Mouse (Mus musculus): ENCODE data around the gene Flrt1. TPM values are rescaled to one million over a fixed set of nuclear protein-coding genes. Genes with fewer than 3 reads are reported as not detected.
"Not testable (repeated sequence)": the region's sequence is repeated elsewhere in the genome, so short reads cannot be mapped to it uniquely, and the experiment has no call there.

Gene Flrt1
- polyA plus RNA-seq, 1 experiment from 2014 or later, result 9.5 TPM

GRCm38 (mm10) chr19:7056248-7057087 lies 49.1 kb downstream of the Flrt1 start, which contains the start of gene Macrod1:
Gene Macrod1 (plus strand): TSS chr19:7056810.
- H3K4me2 ChIP-seq (ENCODE audit: low read length), result peak within 1 kb of the TSS; percentile 100
- peak within 1 kb of the TSS; percentile 67 for H3K9ac ChIP-seq (ENCODE audit: low read length)
- peak within 1 kb of the TSS; percentile 59 for H3K4me3 ChIP-seq (ENCODE audit: low read depth, low read length)
- H3K36me3 ChIP-seq (ENCODE audit: control insufficient read depth, insufficient read depth, low read length), result no peaks in the 10 kb centered on the region
- ATAC-seq, result peak; percentile 90
- 1% methylated on average over 69 of the region's 72 CpGs for WGBS
- H3K27me3 ChIP-seq (replicated peaks; ENCODE audit: control insufficient read depth, insufficient read depth, low read length), result no peaks in the 10 kb centered on the region
- H3K4me1 ChIP-seq (ENCODE audit: control insufficient read depth, insufficient read depth, low read length), result peaks cover 9% of the 10 kb centered on the region; the same call in 1 of the 2 replicates
- no peak within 1 kb of the TSS for H3K27ac ChIP-seq (ENCODE audit: low read depth, low read length)
- DNase-seq (ENCODE audit: low spot score), result peak; percentile 80
- no peaks in the 10 kb centered on the region for H3K9me3 ChIP-seq (replicated peaks; ENCODE audit: control insufficient read depth, low read length)

- DNase-seq (ENCODE audit: low spot score), result no peak
- ATAC-seq, result no peak
- 48% methylated on average over 3 of the region's 3 CpGs for WGBS
- Histone ChIP-seq H3K4me3 (ENCODE audit: low read depth, low read length) (no peak overlapping the region), H3K9ac (ENCODE audit: low read length) (no peak overlapping the region), H3K36me3 (ENCODE audit: control insufficient read depth, insufficient read depth, low read length) (no peaks in the 10 kb centered on the region), H3K9me3 (replicated peaks; ENCODE audit: control insufficient read depth, low read length) (no peaks in the 10 kb centered on the region), H3K4me2 (ENCODE audit: low read length) (no peak overlapping the region), H3K27me3 (replicated peaks; ENCODE audit: control insufficient read depth, insufficient read depth, low read length) (no peaks in the 10 kb centered on the region), H3K27ac (ENCODE audit: low read depth, low read length) (no peak overlapping the region), H3K4me1 (ENCODE audit: control insufficient read depth, insufficient read depth, low read length) (peaks cover 9% of the 10 kb centered on the region; the same call in 1 of the 2 replicates)
Measured at GRCm38 (mm10) chr19:7055173-7055572, 50.4 kb downstream of the Flrt1 start.

- WGBS, result 69% methylated on average over 10 of the region's 10 CpGs
Measured at GRCm38 (mm10) chr19:7054772-7055171, 50.8 kb downstream of the Flrt1 start.

GRCm38 (mm10) chr19:7053382-7053781 lies 52.1 kb downstream of the Flrt1 start:
- H3K4me1 ChIP-seq (ENCODE audit: control insufficient read depth, insufficient read depth, low read length); H3K27me3 ChIP-seq (replicated peaks; ENCODE audit: control insufficient read depth, insufficient read depth, low read length); H3K4me2 ChIP-seq (ENCODE audit: low read length); H3K36me3 ChIP-seq (ENCODE audit: control insufficient read depth, insufficient read depth, low read length); ATAC-seq; H3K27ac ChIP-seq (ENCODE audit: low read depth, low read length); DNase-seq (ENCODE audit: low spot score); H3K9ac ChIP-seq (ENCODE audit: low read length); H3K4me3 ChIP-seq (ENCODE audit: low read depth, low read length); H3K9me3 ChIP-seq (replicated peaks; ENCODE audit: control insufficient read depth, low read length): not testable (repeated sequence)
- WGBS, result 67% methylated on average over 4 of the region's 4 CpGs

More at GRCm38 (mm10) chr19:7054772-7055171, 50.8 kb downstream of the Flrt1 start:
- DNase-seq (ENCODE audit: low spot score), result no peak
- Histone ChIP-seq H3K9ac (ENCODE audit: low read length) (no peak overlapping the region), H3K27me3 (replicated peaks; ENCODE audit: control insufficient read depth, insufficient read depth, low read length) (no peaks in the 10 kb centered on the region), H3K4me1 (ENCODE audit: control insufficient read depth, insufficient read depth, low read length) (peaks cover 9% of the 10 kb centered on the region; the same call in 1 of the 2 replicates), H3K4me2 (ENCODE audit: low read length) (no peak overlapping the region), H3K4me3 (ENCODE audit: low read depth, low read length) (no peak overlapping the region), H3K9me3 (replicated peaks; ENCODE audit: control insufficient read depth, low read length) (no peaks in the 10 kb centered on the region), H3K36me3 (ENCODE audit: control insufficient read depth, insufficient read depth, low read length) (no peaks in the 10 kb centered on the region), H3K27ac (ENCODE audit: low read depth, low read length) (no peak overlapping the region)
- ATAC-seq, result no peak

GRCm38 (mm10) chr19:7044706-7045105 lies 60.8 kb downstream of the Flrt1 start:
- DNase-seq (ENCODE audit: low spot score) (no peak), ATAC-seq (no peak)
- no peak overlapping the region for H3K4me2 ChIP-seq (ENCODE audit: low read length)
- peaks cover 5% of the 10 kb centered on the region for H3K4me1 ChIP-seq (ENCODE audit: control insufficient read depth, insufficient read depth, low read length)
- WGBS, result 22% methylated on average over 4 of the region's 4 CpGs
- H3K27ac ChIP-seq (ENCODE audit: low read depth, low read length), result no peak overlapping the region
- no peaks in the 10 kb centered on the region for H3K36me3 ChIP-seq (ENCODE audit: control insufficient read depth, insufficient read depth, low read length)
- H3K9me3 ChIP-seq (replicated peaks; ENCODE audit: control insufficient read depth, low read length), result no peaks in the 10 kb centered on the region
- no peak overlapping the region for H3K4me3 ChIP-seq (ENCODE audit: low read depth, low read length)
- no peak overlapping the region for H3K9ac ChIP-seq (ENCODE audit: low read length)
- H3K27me3 ChIP-seq (replicated peaks; ENCODE audit: control insufficient read depth, insufficient read depth, low read length), result no peaks in the 10 kb centered on the region

DNA sequence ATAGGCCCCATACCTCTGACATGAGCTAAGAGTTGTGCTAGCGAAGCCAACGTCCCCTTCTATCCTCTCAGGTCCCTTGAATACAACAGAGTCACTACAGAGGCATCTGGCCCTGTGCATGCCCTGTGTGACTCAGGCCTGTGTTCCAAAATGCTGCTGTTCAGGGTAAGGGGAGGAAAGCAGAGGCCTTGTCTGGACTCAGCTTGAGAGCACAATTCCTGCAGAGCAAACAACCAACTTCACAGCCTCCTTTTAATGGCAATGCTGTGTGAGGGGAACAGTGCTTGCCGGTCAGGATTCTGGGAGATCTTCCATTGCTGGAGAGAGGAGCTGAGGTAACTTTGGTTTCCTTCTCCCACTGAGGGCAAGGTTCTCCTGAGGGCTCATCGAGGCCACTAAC lies 61.2 kb downstream of the Flrt1 start:
- 72% methylated on average over 4 of the region's 4 CpGs for WGBS
- no peak for ATAC-seq

More for the DNA sequence above, 61.2 kb downstream of the Flrt1 start:
- Histone ChIP-seq H3K4me2 (ENCODE audit: low read length) (no peak overlapping the region), H3K27ac (ENCODE audit: low read depth, low read length) (no peak overlapping the region), H3K9me3 (replicated peaks; ENCODE audit: control insufficient read depth, low read length) (no peaks in the 10 kb centered on the region), H3K4me3 (ENCODE audit: low read depth, low read length) (no peak overlapping the region), H3K9ac (ENCODE audit: low read length) (no peak overlapping the region), H3K27me3 (replicated peaks; ENCODE audit: control insufficient read depth, insufficient read depth, low read length) (no peaks in the 10 kb centered on the region), H3K36me3 (ENCODE audit: control insufficient read depth, insufficient read depth, low read length) (no peaks in the 10 kb centered on the region), H3K4me1 (ENCODE audit: control insufficient read depth, insufficient read depth, low read length) (peaks cover 5% of the 10 kb centered on the region)
- no peak for DNase-seq (ENCODE audit: low spot score)

Other genes starting within 250 kb of the Flrt1 start
- gene Ccdc88b, start 247.5 kb downstream of the Flrt1 start, polyA plus RNA-seq (2014; fragmentation: Nextera tagmentation; extraction: Ambion mirVana), result 0.07 and 0.37 TPM in 2 replicates
- 125 and 150 TPM in 2 replicates for gene Trmt112, start 196.0 kb downstream of the Flrt1 start, polyA plus RNA-seq (2014; fragmentation: Nextera tagmentation; extraction: Ambion mirVana)
- gene Prdx5, start 195.6 kb downstream of the Flrt1 start, polyA plus RNA-seq (2014; fragmentation: Nextera tagmentation; extraction: Ambion mirVana), result 229 and 233 TPM in 2 replicates
- 6.3 and 7.0 TPM in 2 replicates for gene Esrra, start 183.9 kb downstream of the Flrt1 start, polyA plus RNA-seq (2014; fragmentation: Nextera tagmentation; extraction: Ambion mirVana)
- gene Catsperz, start 180.3 kb downstream of the Flrt1 start, polyA plus RNA-seq (2014; fragmentation: Nextera tagmentation; extraction: Ambion mirVana), result 0.45 and 1.1 TPM in 2 replicates
- gene Kcnk4, start 171.2 kb downstream of the Flrt1 start, polyA plus RNA-seq (2014; fragmentation: Nextera tagmentation; extraction: Ambion mirVana), result 0.77 and 0.98 TPM in 2 replicates
- 77.0 and 81.1 TPM in 2 replicates for gene Bad, start 163.9 kb downstream of the Flrt1 start, polyA plus RNA-seq (2014; fragmentation: Nextera tagmentation; extraction: Ambion mirVana)
- gene Gpr137, start 163.2 kb downstream of the Flrt1 start, polyA plus RNA-seq (2014; fragmentation: Nextera tagmentation; extraction: Ambion mirVana), result 38.1 and 45.0 TPM in 2 replicates
- 180 and 194 TPM in 2 replicates for gene Ppp1r14b, start 130.8 kb downstream of the Flrt1 start, polyA plus RNA-seq (2014; fragmentation: Nextera tagmentation; extraction: Ambion mirVana)
- 6.7 and 7.7 TPM in 2 replicates for gene Plcb3, start 129.3 kb downstream of the Flrt1 start, polyA plus RNA-seq (2014; fragmentation: Nextera tagmentation; extraction: Ambion mirVana)
- gene Fkbp2, start 125.2 kb downstream of the Flrt1 start, polyA plus RNA-seq (2014; fragmentation: Nextera tagmentation; extraction: Ambion mirVana), result 80.1 and 80.4 TPM in 2 replicates
- 24.5 and 28.4 TPM in 2 replicates for gene Vegfb, start 118.1 kb downstream of the Flrt1 start, polyA plus RNA-seq (2014; fragmentation: Nextera tagmentation; extraction: Ambion mirVana)
- gene Dnajc4, start 113.2 kb downstream of the Flrt1 start, polyA plus RNA-seq (2014; fragmentation: Nextera tagmentation; extraction: Ambion mirVana), result 22.5 and 25.2 TPM in 2 replicates
- gene Nudt22, start 109.6 kb downstream of the Flrt1 start, polyA plus RNA-seq (2014; fragmentation: Nextera tagmentation; extraction: Ambion mirVana), result 18.8 and 21.2 TPM in 2 replicates
- 14.4 and 15.2 TPM in 2 replicates for gene Trpt1, start 109.6 kb downstream of the Flrt1 start, polyA plus RNA-seq (2014; fragmentation: Nextera tagmentation; extraction: Ambion mirVana)
- gene Fermt3, start 86.3 kb downstream of the Flrt1 start, polyA plus RNA-seq (2014; fragmentation: Nextera tagmentation; extraction: Ambion mirVana), result 3.5 TPM in 2 replicates
- 278 and 287 TPM in 2 replicates for gene Stip1, start 65.8 kb downstream of the Flrt1 start, polyA plus RNA-seq (2014; fragmentation: Nextera tagmentation; extraction: Ambion mirVana)
- 4.0 and 4.8 TPM in 2 replicates for gene Macrod1, start 48.9 kb downstream of the Flrt1 start, polyA plus RNA-seq (2014; fragmentation: Nextera tagmentation; extraction: Ambion mirVana)
- gene Otub1, start 100.6 kb upstream of the Flrt1 start, polyA plus RNA-seq (2014; fragmentation: Nextera tagmentation; extraction: Ambion mirVana), result 262 TPM in 2 replicates
- gene Cox8a, start 111.9 kb upstream of the Flrt1 start, polyA plus RNA-seq (2014; fragmentation: Nextera tagmentation; extraction: Ambion mirVana), result 772 and 935 TPM in 2 replicates
- gene Naa40, start 135.5 kb upstream of the Flrt1 start, polyA plus RNA-seq (2014; fragmentation: Nextera tagmentation; extraction: Ambion mirVana), result 62.7 and 69.6 TPM in 2 replicates
- 36.2 and 36.6 TPM in 2 replicates for gene Rcor2, start 161.6 kb upstream of the Flrt1 start, polyA plus RNA-seq (2014; fragmentation: Nextera tagmentation; extraction: Ambion mirVana)
- 32.6 and 38.6 TPM in 2 replicates for gene Mark2, start 236.1 kb upstream of the Flrt1 start, polyA plus RNA-seq (2014; fragmentation: Nextera tagmentation; extraction: Ambion mirVana)

Data from forebrain, embryonic 14.5 days (tissue).